Mouse (Mus musculus) stomach, embryonic 16.5 days (tissue): ENCODE data around the gene Ano9. TPM values are rescaled to one million over a fixed set of nuclear protein-coding genes. Genes with fewer than 3 reads are reported as not detected.

Source experiments
- ATAC-seq: fragments of 200-750 bp; cut with Nextera tagmentation; 2 replicates; pipeline ENCODE4 v1.8.0; 2017; ENCODE audit warnings: moderate number of reproducible peaks, moderate TSS enrichment; ENCODE audit not compliant: insufficient read depth, low FRiP score
- H3K27ac ChIP-seq: fragments of 300-500 bp; sonication (generic); 2 replicates; pipeline ENCODE4 v1.5.1; 2014; ENCODE audit warnings: low read length
- H3K27me3 ChIP-seq: fragments of 300-500 bp; sonication (generic); 2 replicates; pipeline ENCODE4 v1.6.1; 2014; ENCODE audit warnings: low read length, control low read depth, mixed read lengths; ENCODE audit not compliant: control insufficient read depth, insufficient read depth
- H3K36me3 ChIP-seq: fragments of 300-500 bp; sonication (generic); 2 replicates; pipeline ENCODE4 v1.6.1; 2014; ENCODE audit warnings: low read length; ENCODE audit not compliant: control insufficient read depth, insufficient read depth
- H3K4me1 ChIP-seq: fragments of 300-500 bp; sonication (generic); 2 replicates; pipeline ENCODE4 v1.6.1; 2014; ENCODE audit warnings: low read length, control low read depth, mixed read lengths; ENCODE audit not compliant: control insufficient read depth, insufficient read depth
- H3K4me2 ChIP-seq: fragments of 300-500 bp; sonication (generic); 2 replicates; pipeline ENCODE4 v1.6.1; 2014; ENCODE audit warnings: low read depth, low read length, mixed read lengths
- H3K4me3 ChIP-seq: fragments of 300-500 bp; sonication (generic); replicated peaks from 2 replicates; pipeline ENCODE4 v1.5.1; 2014; ENCODE audit warnings: mild to moderate bottlenecking, low read length
- H3K9ac ChIP-seq: fragments of 300-500 bp; sonication (generic); 2 replicates; pipeline ENCODE4 v1.6.1; 2014; ENCODE audit warnings: low read length
- H3K9me3 ChIP-seq: fragments of 300-500 bp; sonication (generic); replicated peaks from 2 replicates; pipeline ENCODE4 v1.6.1; 2016; ENCODE audit warnings: low read length, control low read depth; ENCODE audit not compliant: control insufficient read depth
- WGBS: fragments of 180-500 bp; shearing (Covaris S2); extraction: QIAGEN DNeasy Blood & Tissue Kit; methylation state at CpG from one replicate; pipeline ENCODE4 v1.1.7; 2014; 5-methylcytosine and 5-hydroxymethylcytosine counted together
- polyA plus RNA-seq: library from polyadenylated mRNA; unstranded; fragments of >200 nt; fragmentation: Nextera tagmentation; extraction: Ambion mirVana; gene quantifications from 2 replicates; pipeline ENCODE4 v1.2.1, GENCODE M21; 2015

Ano9 gene
- polyA plus RNA-seq, 1 experiment from 2014 or later, result 22.5 TPM

GRCm38 (mm10) chr7:141077841-141078240 is 39.8 kb downstream of the Ano9 start, which contains the start of gene Pkp3:
TSS of gene Pkp3 (plus strand) at chr7:141078218.
- Histone ChIP-seq H3K36me3 (no peaks in the 10 kb centered on the region), H3K9ac (peak within 1 kb of the TSS; percentile 53; the same call in 1 of the 2 replicates), H3K4me2 (peak within 1 kb of the TSS; percentile 50), H3K27me3 (no peaks in the 10 kb centered on the region), H3K9me3 (no peaks in the 10 kb centered on the region), H3K4me1 (no peaks in the 10 kb centered on the region), H3K4me3 (peak within 1 kb of the TSS; percentile 21; the same call in 1 of the 2 replicates), H3K27ac (peak within 1 kb of the TSS; percentile 91)
- ATAC-seq, result no peak
- WGBS, result 86% methylated on average over 15 of the region's 15 CpGs

DNA sequence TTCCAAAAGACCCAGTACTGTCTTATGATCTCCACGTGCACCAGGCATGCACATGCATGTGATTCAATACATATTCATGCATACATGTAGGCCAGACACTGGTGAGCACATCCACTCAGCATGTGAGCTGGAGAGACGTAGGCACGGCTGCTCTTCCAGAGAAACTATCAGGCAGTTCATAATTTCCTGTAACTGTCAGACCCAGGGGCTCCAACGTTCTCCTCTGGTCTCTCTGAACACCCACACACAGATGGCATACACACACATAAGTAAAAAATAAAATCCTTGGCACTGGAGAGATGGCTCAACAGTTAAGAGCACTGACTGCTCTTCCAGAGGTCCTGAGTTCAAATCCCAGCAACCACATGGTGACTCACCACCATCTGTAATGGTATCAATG is 43.8 kb downstream of the Ano9 start:
- Histone ChIP-seq H3K9ac (no peak overlapping the region), H3K27ac (no peak overlapping the region), H3K9me3 (no peaks in the 10 kb centered on the region), H3K4me3 (no peak overlapping the region), H3K27me3 (peaks cover 12% of the 10 kb centered on the region), H3K36me3 (no peaks in the 10 kb centered on the region), H3K4me2 (no peak overlapping the region), H3K4me1 (peaks cover 4% of the 10 kb centered on the region; the same call in 1 of the 2 replicates)
- no peak for ATAC-seq
- WGBS, result 76% methylated on average over 4 of the region's 4 CpGs

DNA sequence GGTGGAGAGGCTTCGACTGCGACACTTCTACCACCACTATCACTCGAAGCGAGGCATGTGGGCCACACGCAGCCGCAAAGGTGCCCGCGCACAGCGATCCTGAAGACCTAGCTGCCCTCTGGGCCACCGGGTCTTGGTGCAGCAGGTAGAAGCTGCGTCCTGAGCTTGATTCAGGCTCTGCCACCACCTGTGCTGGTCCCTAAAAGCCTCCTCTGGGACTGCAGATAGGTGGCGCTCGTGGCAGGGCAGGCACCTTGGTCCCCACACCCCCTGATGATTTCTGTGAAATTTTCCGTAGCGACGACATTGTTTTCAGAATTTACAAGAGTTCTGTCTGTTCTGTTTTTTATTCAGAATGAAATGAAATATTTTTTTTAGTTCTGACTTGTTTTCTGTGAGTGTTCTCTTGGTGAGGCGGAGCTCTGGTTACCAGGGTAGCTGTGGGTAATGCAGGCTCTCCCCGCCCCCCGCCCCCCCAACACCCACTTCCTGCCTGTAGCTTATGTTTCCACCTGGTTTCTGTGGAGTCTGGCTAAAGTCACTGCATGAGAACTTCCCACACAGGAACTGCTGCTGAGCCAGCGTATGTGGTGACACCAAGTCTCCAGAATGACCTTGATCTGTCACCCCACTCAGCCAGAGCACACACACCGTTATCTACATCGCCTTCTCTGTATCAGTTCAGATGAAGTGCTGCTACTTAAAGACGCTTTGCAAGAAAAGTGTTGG is 45.4 kb downstream of the Ano9 start:
- no peak overlapping the region for H3K4me3 ChIP-seq
- peaks cover 4% of the 10 kb centered on the region; the same call in 1 of the 2 replicates for H3K4me1 ChIP-seq
- no peak overlapping the region for H3K27ac ChIP-seq
- WGBS, result 26% methylated on average over 23 of the region's 23 CpGs
- no peak overlapping the region; the same call in 1 of the 2 replicates for H3K9ac ChIP-seq
- 0 out of 2 replicates have a peak overlapping the region, but pooled peaks have one; percentile 4 for H3K4me2 ChIP-seq
- no peaks in the 10 kb centered on the region for H3K36me3 ChIP-seq
- H3K27me3 ChIP-seq, result peaks cover 12% of the 10 kb centered on the region
- peak; percentile 26; the same call in 1 of the 2 replicates for ATAC-seq
- no peaks in the 10 kb centered on the region for H3K9me3 ChIP-seq

GRCm38 (mm10) chr7:141070058-141070862 is 47.3 kb downstream of the Ano9 start:
- ATAC-seq, result 0 out of 2 replicates have a peak, but pooled peaks have one; percentile 11
- peak overlapping the region; percentile 70 for H3K4me2 ChIP-seq
- peaks cover 12% of the 10 kb centered on the region for H3K27me3 ChIP-seq
- peaks cover 4% of the 10 kb centered on the region; the same call in 1 of the 2 replicates for H3K4me1 ChIP-seq
- no peaks in the 10 kb centered on the region for H3K36me3 ChIP-seq
- no peak overlapping the region for H3K27ac ChIP-seq
- H3K9me3 ChIP-seq, result no peaks in the 10 kb centered on the region
- WGBS, result 2% methylated on average over 51 of the region's 51 CpGs
- peak overlapping the region; percentile 40 for H3K4me3 ChIP-seq
- H3K9ac ChIP-seq, result peak overlapping the region; percentile 46

GRCm38 (mm10) chr7:141068351-141068750 is 49.3 kb downstream of the Ano9 start:
- no peak for ATAC-seq

GRCm38 (mm10) chr7:141064576-141064975 is 53.0 kb downstream of the Ano9 start:
- Histone ChIP-seq H3K27ac (no peak overlapping the region), H3K4me3 (no peak overlapping the region), H3K9me3 (no peaks in the 10 kb centered on the region), H3K4me2 (no peak overlapping the region), H3K36me3 (no peaks in the 10 kb centered on the region), H3K4me1 (peaks cover 6% of the 10 kb centered on the region), H3K9ac (no peak overlapping the region), H3K27me3 (no peaks in the 10 kb centered on the region)
- no peak for ATAC-seq
- 81% methylated on average over 7 of the region's 7 CpGs for WGBS

More at GRCm38 (mm10) chr7:141068351-141068750, 49.3 kb downstream of the Ano9 start:
- Histone ChIP-seq H3K4me3 (no peak overlapping the region), H3K4me1 (peaks cover 4% of the 10 kb centered on the region; the same call in 1 of the 2 replicates), H3K36me3 (no peaks in the 10 kb centered on the region), H3K9me3 (no peaks in the 10 kb centered on the region), H3K27ac (no peak overlapping the region), H3K9ac (no peak overlapping the region), H3K4me2 (no peak overlapping the region), H3K27me3 (peaks cover 12% of the 10 kb centered on the region)
- 79% methylated on average over 19 of the region's 19 CpGs for WGBS

- peaks cover 6% of the 10 kb centered on the region for H3K4me1 ChIP-seq
- H3K9me3 ChIP-seq, result no peaks in the 10 kb centered on the region
- H3K27ac ChIP-seq, result no peak overlapping the region
- no peak overlapping the region for H3K4me2 ChIP-seq
- H3K9ac ChIP-seq, result no peak overlapping the region
- no peaks in the 10 kb centered on the region for H3K27me3 ChIP-seq
- 0 out of 2 replicates have a peak, but pooled peaks have one; percentile 22 for ATAC-seq
- no peak overlapping the region for H3K4me3 ChIP-seq
- no peaks in the 10 kb centered on the region for H3K36me3 ChIP-seq
- WGBS, result 67% methylated on average over 7 of the region's 7 CpGs
These were observed 53.4 kb downstream of the Ano9 start for GRCm38 (mm10) chr7:141064175-141064574.

- no peak overlapping the region for H3K27ac ChIP-seq
- H3K36me3 ChIP-seq, result no peaks in the 10 kb centered on the region
- ATAC-seq, result no peak
- 82% methylated on average over 3 of the region's 3 CpGs for WGBS
- no peak overlapping the region for H3K4me2 ChIP-seq
- peaks cover 6% of the 10 kb centered on the region for H3K4me1 ChIP-seq
- H3K9me3 ChIP-seq, result no peaks in the 10 kb centered on the region
- no peak overlapping the region for H3K4me3 ChIP-seq
- H3K27me3 ChIP-seq, result no peaks in the 10 kb centered on the region
- no peak overlapping the region for H3K9ac ChIP-seq
These were observed 54.3 kb downstream of the Ano9 start for GRCm38 (mm10) chr7:141063353-141063752.

DNA sequence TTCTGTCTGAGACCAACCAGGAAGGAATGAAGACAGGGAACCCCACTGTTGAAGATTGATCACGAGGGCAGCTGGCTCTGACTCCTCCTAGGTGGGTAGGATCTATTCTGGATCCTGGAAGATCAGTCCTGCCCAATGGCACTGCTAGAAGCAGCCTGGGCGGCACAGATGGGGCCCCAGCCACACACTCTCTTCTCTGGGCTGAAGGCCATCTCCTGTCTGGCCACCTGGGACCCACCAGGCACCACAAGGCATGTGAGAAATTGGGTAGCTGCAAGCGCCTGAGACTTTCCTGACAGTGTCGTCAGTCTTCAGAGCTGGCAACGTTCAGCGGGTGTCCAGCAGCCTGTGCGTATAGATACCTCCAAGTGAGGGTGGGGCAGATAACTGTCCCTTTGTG is 55.1 kb downstream of the Ano9 start:
- Histone ChIP-seq H3K4me3 (no peak overlapping the region), H3K9ac (no peak overlapping the region), H3K27ac (no peak overlapping the region), H3K4me2 (no peak overlapping the region), H3K9me3 (no peaks in the 10 kb centered on the region), H3K4me1 (peaks cover 6% of the 10 kb centered on the region), H3K36me3 (no peaks in the 10 kb centered on the region), H3K27me3 (no peaks in the 10 kb centered on the region)
- no peak for ATAC-seq
- WGBS, result 70% methylated on average over 7 of the region's 7 CpGs
